Mouse (Mus musculus) kidney, adult 2 months (tissue): Measurements from ENCODE around the gene Acad10. TPM values are rescaled to one million over a fixed set of nuclear protein-coding genes. Genes with fewer than 3 reads are reported as not detected.
A peak's percentile ranks its signal among the peaks of the same experiment; 100 is the strongest.
"Not testable (repeated sequence)": the region's sequence is repeated elsewhere in the genome, so short reads cannot be mapped to it uniquely, and the experiment has no call there.

Source experiments
- DNase-seq: peaks from one replicate; pipeline ENCODE4 v3.0.0; 2021
- H3K27ac ChIP-seq: fragments of 200-500 bp; 2 replicates; pipeline ENCODE4 v1.5.1; 2012; ENCODE audit warnings: low read depth, low read length, control low read depth, inconsistent platforms; ENCODE audit not compliant: insufficient read depth
- H3K27me3 ChIP-seq: fragments of 200-500 bp; replicated peaks from 2 replicates; pipeline ENCODE4 v1.6.1; 2012; ENCODE audit warnings: mild to moderate bottlenecking, moderate library complexity, low read length, inconsistent platforms; ENCODE audit not compliant: control insufficient read depth, insufficient read depth
- H3K36me3 ChIP-seq: fragments of 200-500 bp; 2 replicates; pipeline ENCODE4 v1.6.1; 2012; ENCODE audit warnings: mild to moderate bottlenecking, moderate library complexity, low read length, inconsistent platforms; ENCODE audit not compliant: control insufficient read depth, insufficient read depth
- H3K4me1 ChIP-seq: fragments of 200-500 bp; 2 replicates; pipeline ENCODE4 v1.6.1; 2011; ENCODE audit warnings: low read length; ENCODE audit not compliant: control insufficient read depth, insufficient read depth
- H3K4me3 ChIP-seq: fragments of 200-500 bp; 2 replicates; pipeline ENCODE4 v1.5.1; 2011; ENCODE audit warnings: mild to moderate bottlenecking, low read depth, low read length, control low read depth; ENCODE audit not compliant: insufficient read depth
- CTCF ChIP-seq: fragments of 200-500 bp; conservative IDR thresholded peaks from 2 replicates; pipeline ENCODE4 v1.5.1; 2011; ENCODE audit warnings: low read depth, mild to moderate bottlenecking, control low read depth, low read length, moderate library complexity, mixed read lengths; ENCODE audit not compliant: insufficient read depth, insufficient read length
- POLR2A ChIP-seq: fragments of 200-500 bp; IDR thresholded peaks from one replicate; pipeline ENCODE4 v1.6.1; 2011; ENCODE audit warnings: low read depth, low read length, control low read depth
- WGBS: fragments of 180-500 bp; shearing (Covaris S2); methylation state at CpG from one replicate; pipeline ENCODE4 v1.1.7; 2018; 5-methylcytosine and 5-hydroxymethylcytosine counted together
- polyA plus RNA-seq: library from polyadenylated mRNA; depleted of rRNA; stranded (reverse); fragments of >200 nt; gene quantifications from 2 replicates; pipeline ENCODE4 v1.2.3, GENCODE M21; 2012

Acad10 gene
- polyA plus RNA-seq, 1 experiment: 55.9 TPM

DNA sequence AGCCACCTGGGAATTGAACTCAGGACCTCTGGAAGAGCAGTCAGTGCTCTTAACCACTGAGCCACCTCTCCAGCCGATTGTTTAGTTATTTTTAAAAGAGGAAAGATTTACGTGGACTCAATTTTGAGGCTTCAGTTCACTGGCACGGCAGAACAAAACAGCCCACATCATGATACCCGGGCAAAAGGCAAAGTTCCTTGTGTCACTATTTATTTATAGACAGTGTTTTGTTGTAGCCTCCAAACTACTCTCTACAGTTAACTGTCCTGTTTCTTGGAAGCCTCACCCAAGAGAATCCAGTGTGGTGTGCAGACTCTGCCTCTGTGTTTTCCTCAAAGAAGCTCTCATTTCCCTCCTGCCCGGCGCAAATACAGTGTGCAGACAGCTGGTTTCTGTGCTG lies 48.3 kb downstream of the Acad10 start:
- Histone ChIP-seq H3K27ac (no peak overlapping the region), H3K4me3 (no peak overlapping the region), H3K27me3 (no peaks in the 10 kb centered on the region), H3K4me1 (no peaks in the 10 kb centered on the region), H3K36me3 (no peaks in the 10 kb centered on the region)
- DNase-seq: peak; percentile 60
- TF ChIP-seq CTCF (no peak), POLR2A (no peak)
- WGBS: 67% methylated on average over 6 of the region's 6 CpGs

- H3K4me1 ChIP-seq, H3K36me3 ChIP-seq, H3K4me3 ChIP-seq, H3K27me3 ChIP-seq, H3K27ac ChIP-seq, DNase-seq: not testable (repeated sequence)
- WGBS: 64% methylated on average over 8 of the region's 8 CpGs
These were observed 50.7 kb downstream of the Acad10 start for GRCm38 (mm10) chr5:121609556-121610135.

GRCm38 (mm10) chr5:121606151-121606550 lies 54.2 kb downstream of the Acad10 start:
- H3K4me1 ChIP-seq: peaks cover 5% of the 10 kb centered on the region; the same call in 1 of the 2 replicates
- no peak overlapping the region for H3K4me3 ChIP-seq
- H3K27ac ChIP-seq: no peak overlapping the region
- 0% methylated on average over 2 of the region's 2 CpGs for WGBS
- TF ChIP-seq CTCF (peak; percentile 82), POLR2A (no peak)
- H3K27me3 ChIP-seq: no peaks in the 10 kb centered on the region
- no peaks in the 10 kb centered on the region for H3K36me3 ChIP-seq
- peak; percentile 83 for DNase-seq

GRCm38 (mm10) chr5:121603815-121604214 lies 56.5 kb downstream of the Acad10 start:
- peak; percentile 52 for DNase-seq
- not testable (repeated sequence) for H3K27ac ChIP-seq, H3K4me3 ChIP-seq, H3K4me1 ChIP-seq, H3K27me3 ChIP-seq, H3K36me3 ChIP-seq
- 55% methylated on average over 1 of the region's 1 CpGs for WGBS

DNA sequence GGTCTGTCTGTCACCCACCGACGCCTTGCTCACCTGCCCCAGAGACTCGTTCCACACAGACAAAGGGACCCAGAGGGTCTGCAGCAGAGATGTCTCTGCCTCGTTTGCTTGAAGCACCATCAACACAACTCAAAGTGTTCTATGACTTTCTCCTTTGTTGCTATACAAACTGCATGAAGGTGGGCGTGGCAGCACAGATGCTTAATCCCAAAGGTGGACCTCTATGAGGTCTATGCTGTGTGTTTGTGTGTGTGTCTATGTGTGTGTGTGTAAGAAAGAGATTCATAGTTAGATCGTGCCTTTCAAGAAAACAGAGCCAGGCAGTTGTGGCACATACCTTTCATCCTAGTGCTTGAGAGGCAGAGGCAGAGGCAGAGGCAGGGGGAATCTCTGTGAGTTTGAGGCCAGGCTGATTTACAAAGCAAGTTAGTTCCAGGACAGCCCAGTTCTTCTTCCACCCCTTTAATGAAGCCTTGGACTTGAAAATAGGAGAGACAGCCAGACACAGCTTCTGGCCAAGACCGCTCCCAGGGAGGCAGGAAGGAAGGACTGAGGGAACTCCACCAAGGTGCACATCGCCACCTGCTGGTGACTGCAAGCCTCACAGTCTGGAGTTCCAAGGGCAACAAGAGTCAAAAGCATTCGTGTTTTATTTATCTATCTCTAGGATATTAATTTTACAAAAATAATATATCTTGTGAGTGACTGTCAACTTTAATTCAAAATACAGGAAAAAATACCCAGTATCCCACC lies 58.6 kb downstream of the Acad10 start:
- DNase-seq: peak; percentile 95
- peak overlapping the region; percentile 46 for H3K27ac ChIP-seq

GRCm38 (mm10) chr5:121598871-121599610 lies 61.3 kb downstream of the Acad10 start:
- no peak for DNase-seq
- Histone ChIP-seq H3K27ac (0 out of 2 replicates have a peak overlapping the region, but pooled peaks have one; percentile 26), H3K4me3 (no peak overlapping the region), H3K4me1 (peaks cover 7% of the 10 kb centered on the region; the same call in 1 of the 2 replicates), H3K36me3 (no peaks in the 10 kb centered on the region), H3K27me3 (no peaks in the 10 kb centered on the region)
- TF ChIP-seq CTCF: no peak
- TF ChIP-seq POLR2A: no peak
- WGBS: 89% methylated on average over 13 of the region's 13 CpGs

More for the DNA sequence above, 58.6 kb downstream of the Acad10 start:
- WGBS: 40% methylated on average over 9 of the region's 9 CpGs
- H3K27me3 ChIP-seq: no peaks in the 10 kb centered on the region
- H3K36me3 ChIP-seq: no peaks in the 10 kb centered on the region
- TF ChIP-seq POLR2A (no peak), CTCF (peak; percentile 99)
- peaks cover 5% of the 10 kb centered on the region; the same call in 1 of the 2 replicates for H3K4me1 ChIP-seq
- H3K4me3 ChIP-seq: no peak overlapping the region

DNA sequence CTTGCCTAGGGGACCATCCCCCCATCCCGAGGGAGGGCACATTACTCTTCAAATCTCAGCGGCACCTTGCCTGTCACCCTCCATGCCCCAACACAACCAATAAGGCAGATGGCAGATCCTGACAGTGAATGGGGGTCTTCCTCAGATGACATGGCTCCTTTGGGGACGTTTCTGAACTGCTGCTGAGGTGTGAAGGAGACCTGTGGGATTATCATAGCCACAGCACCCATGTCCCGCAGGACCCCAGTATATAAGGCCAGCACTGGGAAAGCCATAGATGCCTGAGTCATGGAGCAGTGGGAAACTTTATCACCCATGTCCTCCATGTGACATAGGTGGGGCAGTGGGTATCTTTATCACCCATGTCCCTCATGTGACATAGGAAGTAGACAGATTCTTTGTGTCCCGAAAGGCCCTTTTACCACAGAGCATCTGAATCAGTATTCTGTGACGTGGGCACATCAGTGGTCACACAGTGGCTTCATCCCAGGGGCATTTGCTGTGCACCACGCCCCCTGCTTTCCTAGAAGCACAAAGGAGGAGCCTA lies 62.2 kb downstream of the Acad10 start:
- Histone ChIP-seq H3K36me3 (no peaks in the 10 kb centered on the region), H3K4me1 (peaks cover 7% of the 10 kb centered on the region; the same call in 1 of the 2 replicates), H3K27ac (no peak overlapping the region), H3K27me3 (no peaks in the 10 kb centered on the region), H3K4me3 (no peak overlapping the region)
- WGBS: 91% methylated on average over 7 of the region's 7 CpGs
- DNase-seq: no peak
- TF ChIP-seq POLR2A (no peak), CTCF (no peak)
